Mouse (Mus musculus): ENCODE results near the gene Rad51d.

Rad51d gene

GRCm38 (mm10) chr11:82866850-82867564, 23.4 kb downstream of the Rad51d start:
- TF ChIP-seq CTCF (conservative IDR thresholded peaks at IDR 0.05; ENCODE audit: low read length) (no peak), NANOG (IDR thresholded peaks at IDR 0.05; ENCODE audit: borderline replicate concordance, low read length) (peak; percentile 90), POU5F1 (IDR thresholded peaks at IDR 0.05; ENCODE audit: borderline replicate concordance, low read length) (no peak)
- H3K9me3 ChIP-seq (ENCODE audit: low read length), result no peaks in the 10 kb centered on the region
- H3K27me3 ChIP-seq (ENCODE audit: insufficient read depth, low read length), result peaks cover 6% of the 10 kb centered on the region; the same call in 1 of the 2 replicates
- H3K4me3 ChIP-seq (replicated peaks; ENCODE audit: low read length), result no peak overlapping the region
- H3K4me1 ChIP-seq (replicated peaks; ENCODE audit: low read depth, low read length), result peaks cover 31% of the 10 kb centered on the region
- H3K36me3 ChIP-seq (ENCODE audit: insufficient read depth, low read length), result no peaks in the 10 kb centered on the region

GRCm38 (mm10) chr11:82865957-82866356, 24.5 kb downstream of the Rad51d start:
- no peaks in the 10 kb centered on the region for H3K9me3 ChIP-seq (ENCODE audit: low read length)
- no peak overlapping the region for H3K4me3 ChIP-seq (replicated peaks; ENCODE audit: low read length)
- H3K36me3 ChIP-seq (ENCODE audit: insufficient read depth, low read length), result no peaks in the 10 kb centered on the region
- peaks cover 6% of the 10 kb centered on the region; the same call in 1 of the 2 replicates for H3K27me3 ChIP-seq (ENCODE audit: insufficient read depth, low read length)
- H3K4me1 ChIP-seq (replicated peaks; ENCODE audit: low read depth, low read length), result peaks cover 30% of the 10 kb centered on the region
- TF ChIP-seq CTCF (conservative IDR thresholded peaks at IDR 0.05; ENCODE audit: low read length) (no peak), NANOG (IDR thresholded peaks at IDR 0.05; ENCODE audit: borderline replicate concordance, low read length) (no peak), POU5F1 (IDR thresholded peaks at IDR 0.05; ENCODE audit: borderline replicate concordance, low read length) (no peak)

- Histone ChIP-seq H3K36me3 (ENCODE audit: insufficient read depth, low read length) (no peaks in the 10 kb centered on the region), H3K27me3 (ENCODE audit: insufficient read depth, low read length) (peaks cover 6% of the 10 kb centered on the region; the same call in 1 of the 2 replicates), H3K9me3 (ENCODE audit: low read length) (no peaks in the 10 kb centered on the region), H3K4me1 (replicated peaks; ENCODE audit: low read depth, low read length) (peaks cover 28% of the 10 kb centered on the region), H3K4me3 (replicated peaks; ENCODE audit: low read length) (no peak overlapping the region)
- TF ChIP-seq CTCF (conservative IDR thresholded peaks at IDR 0.05; ENCODE audit: low read length), result no peak
- no peak for TF ChIP-seq NANOG (IDR thresholded peaks at IDR 0.05; ENCODE audit: borderline replicate concordance, low read length)
- no peak for TF ChIP-seq POU5F1 (IDR thresholded peaks at IDR 0.05; ENCODE audit: borderline replicate concordance, low read length)
These were observed 26.9 kb downstream of the Rad51d start for GRCm38 (mm10) chr11:82863488-82863931.

- no peak for TF ChIP-seq CTCF (conservative IDR thresholded peaks at IDR 0.05; ENCODE audit: low read length)
- TF ChIP-seq NANOG (IDR thresholded peaks at IDR 0.05; ENCODE audit: borderline replicate concordance, low read length), result no peak
- no peak for TF ChIP-seq POU5F1 (IDR thresholded peaks at IDR 0.05; ENCODE audit: borderline replicate concordance, low read length)
- no peaks in the 10 kb centered on the region for H3K36me3 ChIP-seq (ENCODE audit: insufficient read depth, low read length)
These were observed 27.4 kb downstream of the Rad51d start for GRCm38 (mm10) chr11:82863059-82863458.

GRCm38 (mm10) chr11:82862638-82863037, 27.8 kb downstream of the Rad51d start:
- H3K4me1 ChIP-seq (replicated peaks; ENCODE audit: low read depth, low read length), result peaks cover 34% of the 10 kb centered on the region
- H3K9me3 ChIP-seq (ENCODE audit: low read length), result no peaks in the 10 kb centered on the region
- TF ChIP-seq CTCF (conservative IDR thresholded peaks at IDR 0.05; ENCODE audit: low read length) (no peak), NANOG (IDR thresholded peaks at IDR 0.05; ENCODE audit: borderline replicate concordance, low read length) (no peak), POU5F1 (IDR thresholded peaks at IDR 0.05; ENCODE audit: borderline replicate concordance, low read length) (no peak)
- H3K27me3 ChIP-seq (ENCODE audit: insufficient read depth, low read length), result peaks cover under 1% of the 10 kb centered on the region; the same call in 1 of the 2 replicates
- no peaks in the 10 kb centered on the region for H3K36me3 ChIP-seq (ENCODE audit: insufficient read depth, low read length)
- H3K4me3 ChIP-seq (replicated peaks; ENCODE audit: low read length), result no peak overlapping the region

More at GRCm38 (mm10) chr11:82863059-82863458, 27.4 kb downstream of the Rad51d start:
- Histone ChIP-seq H3K4me3 (replicated peaks; ENCODE audit: low read length) (no peak overlapping the region), H3K9me3 (ENCODE audit: low read length) (no peaks in the 10 kb centered on the region), H3K27me3 (ENCODE audit: insufficient read depth, low read length) (peaks cover 4% of the 10 kb centered on the region; the same call in 1 of the 2 replicates), H3K4me1 (replicated peaks; ENCODE audit: low read depth, low read length) (peaks cover 31% of the 10 kb centered on the region)

GRCm38 (mm10) chr11:82861558-82861957, 28.9 kb downstream of the Rad51d start:
- no peaks in the 10 kb centered on the region; the same call in 1 of the 2 replicates for H3K27me3 ChIP-seq (ENCODE audit: insufficient read depth, low read length)
- no peaks in the 10 kb centered on the region for H3K9me3 ChIP-seq (ENCODE audit: low read length)
- H3K4me3 ChIP-seq (replicated peaks; ENCODE audit: low read length), result no peak overlapping the region
- H3K4me1 ChIP-seq (replicated peaks; ENCODE audit: low read depth, low read length), result peaks cover 33% of the 10 kb centered on the region
- TF ChIP-seq NANOG (IDR thresholded peaks at IDR 0.05; ENCODE audit: borderline replicate concordance, low read length) (no peak), CTCF (conservative IDR thresholded peaks at IDR 0.05; ENCODE audit: low read length) (no peak), POU5F1 (IDR thresholded peaks at IDR 0.05; ENCODE audit: borderline replicate concordance, low read length) (no peak)
- no peaks in the 10 kb centered on the region for H3K36me3 ChIP-seq (ENCODE audit: insufficient read depth, low read length)

GRCm38 (mm10) chr11:82860759-82861158, 29.7 kb downstream of the Rad51d start:
- Histone ChIP-seq H3K27me3 (ENCODE audit: insufficient read depth, low read length) (no peaks in the 10 kb centered on the region; the same call in 1 of the 2 replicates), H3K4me1 (replicated peaks; ENCODE audit: low read depth, low read length) (peaks cover 37% of the 10 kb centered on the region), H3K4me3 (replicated peaks; ENCODE audit: low read length) (no peak overlapping the region), H3K9me3 (ENCODE audit: low read length) (no peaks in the 10 kb centered on the region), H3K36me3 (ENCODE audit: insufficient read depth, low read length) (no peaks in the 10 kb centered on the region)
- TF ChIP-seq NANOG (IDR thresholded peaks at IDR 0.05; ENCODE audit: borderline replicate concordance, low read length), result no peak
- no peak for TF ChIP-seq CTCF (conservative IDR thresholded peaks at IDR 0.05; ENCODE audit: low read length)
- no peak for TF ChIP-seq POU5F1 (IDR thresholded peaks at IDR 0.05; ENCODE audit: borderline replicate concordance, low read length)

GRCm38 (mm10) chr11:82857307-82857848, 33.0 kb downstream of the Rad51d start:
- no peaks in the 10 kb centered on the region; the same call in 1 of the 2 replicates for H3K27me3 ChIP-seq (ENCODE audit: insufficient read depth, low read length)
- no peaks in the 10 kb centered on the region for H3K9me3 ChIP-seq (ENCODE audit: low read length)
- peak overlapping the region; percentile 29 for H3K4me3 ChIP-seq (replicated peaks; ENCODE audit: low read length)
- TF ChIP-seq CTCF (conservative IDR thresholded peaks at IDR 0.05; ENCODE audit: low read length) (no peak), POU5F1 (IDR thresholded peaks at IDR 0.05; ENCODE audit: borderline replicate concordance, low read length) (no peak), NANOG (IDR thresholded peaks at IDR 0.05; ENCODE audit: borderline replicate concordance, low read length) (peak; percentile 80)
- H3K36me3 ChIP-seq (ENCODE audit: insufficient read depth, low read length), result no peaks in the 10 kb centered on the region; the same call in 1 of the 2 replicates
- peaks cover 48% of the 10 kb centered on the region for H3K4me1 ChIP-seq (replicated peaks; ENCODE audit: low read depth, low read length)
